Mouse (Mus musculus) adrenal gland, postnatal 36 days (tissue): Measurements from ENCODE around the gene Fnip2. TPM values are rescaled to one million over a fixed set of nuclear protein-coding genes. Genes with fewer than 3 reads are reported as not detected.
A peak's percentile ranks its signal among the peaks of the same experiment; 100 is the strongest.

Experiments used
- DNase-seq, 2 experiments: peaks; one replicate each; pipeline ENCODE4 v3.0.0; 2021; ENCODE audit warnings: mixed read lengths in 1 of 2
- total RNA-seq, 2 experiments: library from RNA; stranded (reverse); gene quantifications; 2 replicates each; pipeline ENCODE4 v1.2.3; 2021

Fnip2 gene
- total RNA-seq, 2 experiments from 2014 or later, result 8.2 to 8.6 TPM

DNA sequence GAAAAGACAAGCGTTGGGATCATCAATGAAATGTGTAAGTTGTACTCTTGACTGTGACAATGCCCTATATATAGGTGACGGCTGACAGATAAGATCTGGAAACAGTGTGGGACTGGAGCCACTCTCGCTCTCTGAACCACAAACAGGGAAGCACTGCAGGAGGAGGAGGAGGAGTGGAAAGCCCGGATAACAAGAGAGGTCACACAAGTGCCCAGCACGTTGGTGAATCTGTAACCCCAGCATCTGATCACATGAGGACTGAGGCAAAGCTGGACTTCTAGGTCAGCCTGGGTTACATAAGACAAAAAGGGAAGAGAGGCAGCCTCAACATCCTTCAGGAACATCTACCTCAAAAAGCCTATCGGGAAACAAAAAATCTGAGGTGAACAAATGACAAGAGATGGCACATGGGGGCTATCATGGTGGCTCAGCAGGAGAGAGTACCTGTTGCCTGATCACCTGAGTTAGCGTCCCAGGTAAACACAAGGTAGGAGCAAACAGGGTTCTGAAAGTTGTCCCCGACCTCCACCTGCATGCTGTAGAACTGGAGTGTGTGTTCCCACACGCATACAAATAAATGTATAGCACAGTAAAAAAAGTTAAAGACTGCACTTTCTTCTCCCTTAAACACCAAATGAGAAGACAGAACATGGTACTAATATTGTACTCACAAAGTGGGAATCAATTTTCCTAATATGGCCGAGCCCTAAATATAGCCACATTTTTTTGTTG, 2.6 kb downstream of the Fnip2 start:
- no peak for DNase-seq

DNA sequence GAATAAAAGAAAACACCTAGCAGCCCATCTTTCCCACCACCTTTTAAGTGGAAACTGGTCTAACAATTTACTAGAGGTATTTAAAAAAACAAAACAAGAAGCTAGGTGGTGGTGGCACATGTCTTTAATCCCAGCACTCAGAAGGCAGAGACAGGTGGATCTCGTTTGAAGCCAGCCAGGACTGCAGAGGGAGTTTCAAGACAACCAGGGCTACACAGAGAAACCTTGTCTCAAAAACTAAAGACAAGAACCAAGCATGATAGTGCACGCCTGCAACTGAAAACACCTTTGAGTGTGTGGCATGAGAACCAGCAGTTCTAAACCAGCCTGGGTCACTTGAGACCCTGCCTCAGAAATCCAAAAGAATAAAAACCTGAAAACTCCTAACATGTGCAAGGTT, 4.1 kb downstream of the Fnip2 start:
- no peak for DNase-seq

DNA sequence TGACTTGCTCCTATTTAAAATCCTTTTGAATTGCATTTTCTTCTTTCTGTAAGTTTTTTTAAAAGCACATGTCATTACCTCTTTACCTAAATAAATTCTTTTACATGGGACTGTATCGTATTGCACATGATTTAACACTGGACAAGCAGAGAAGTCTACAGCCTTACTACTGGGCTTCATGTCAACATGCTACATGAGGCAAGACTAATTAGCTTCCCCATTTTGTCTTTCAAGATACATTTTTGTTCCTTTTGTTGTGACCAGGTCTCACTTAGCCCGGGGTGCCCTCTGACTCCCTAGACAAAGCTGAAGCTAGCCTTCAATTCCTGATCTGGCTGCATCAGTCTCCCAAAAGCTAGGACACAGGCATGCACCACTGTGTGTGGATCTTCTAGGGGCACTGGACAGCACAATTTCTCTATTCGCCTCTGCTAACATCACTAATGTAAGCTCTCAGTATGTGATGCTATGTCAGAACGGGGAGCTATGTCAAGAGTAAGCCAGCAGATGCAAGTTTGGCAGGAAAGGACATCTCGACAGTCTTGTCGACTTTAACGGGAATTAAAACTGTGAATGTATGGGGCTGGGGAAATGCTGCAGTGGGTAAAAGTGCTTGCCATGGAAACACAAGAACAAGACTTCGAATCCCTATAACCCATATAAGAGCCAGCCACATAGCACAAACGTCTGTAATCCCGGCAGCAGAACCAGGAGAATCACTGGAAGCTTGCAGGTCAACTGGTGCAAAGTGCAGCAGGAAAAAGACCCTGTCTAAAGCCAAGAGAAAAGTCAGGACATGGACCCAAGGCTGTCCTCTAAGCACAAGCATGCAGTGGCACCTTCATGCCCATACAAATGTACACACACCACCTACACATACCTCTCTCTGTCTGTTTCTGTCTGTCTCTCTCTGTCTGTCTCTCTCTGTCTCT, 5.5 kb downstream of the Fnip2 start:
- no peak for DNase-seq

DNA sequence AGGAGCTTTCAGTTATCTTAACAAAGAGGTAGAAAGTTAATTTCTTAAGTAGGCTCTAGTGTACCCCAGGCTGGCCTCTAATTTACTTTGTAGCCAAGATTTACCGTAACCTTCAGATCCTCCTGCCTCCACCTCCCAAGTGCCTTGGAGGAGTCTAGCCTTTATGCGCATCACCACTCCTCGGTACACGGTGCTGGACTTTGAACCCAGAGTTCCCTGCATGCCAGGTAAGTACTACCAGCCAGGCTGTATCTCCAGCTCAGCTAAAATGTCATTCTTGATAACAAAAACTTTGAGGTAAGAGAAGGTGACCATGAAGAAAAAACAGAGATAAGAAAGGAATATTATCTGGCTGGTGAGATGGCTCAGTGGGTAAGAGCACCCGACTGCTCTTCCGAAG, 7.0 kb downstream of the Fnip2 start:
- DNase-seq, result no peak

DNA sequence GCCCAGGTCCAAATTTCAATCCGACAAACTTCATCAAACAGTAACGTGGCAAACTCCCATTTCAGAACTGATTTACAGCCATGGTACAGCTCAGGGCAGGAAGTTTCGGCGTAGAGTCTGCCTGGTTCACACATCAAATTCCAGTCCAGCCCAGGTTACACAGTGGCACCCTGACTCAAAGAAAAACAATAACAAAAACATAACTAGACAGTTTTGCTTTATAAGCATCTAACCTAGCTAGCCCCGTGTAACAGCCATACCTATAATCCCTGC, 7.9 kb downstream of the Fnip2 start:
- no peak for DNase-seq

DNA sequence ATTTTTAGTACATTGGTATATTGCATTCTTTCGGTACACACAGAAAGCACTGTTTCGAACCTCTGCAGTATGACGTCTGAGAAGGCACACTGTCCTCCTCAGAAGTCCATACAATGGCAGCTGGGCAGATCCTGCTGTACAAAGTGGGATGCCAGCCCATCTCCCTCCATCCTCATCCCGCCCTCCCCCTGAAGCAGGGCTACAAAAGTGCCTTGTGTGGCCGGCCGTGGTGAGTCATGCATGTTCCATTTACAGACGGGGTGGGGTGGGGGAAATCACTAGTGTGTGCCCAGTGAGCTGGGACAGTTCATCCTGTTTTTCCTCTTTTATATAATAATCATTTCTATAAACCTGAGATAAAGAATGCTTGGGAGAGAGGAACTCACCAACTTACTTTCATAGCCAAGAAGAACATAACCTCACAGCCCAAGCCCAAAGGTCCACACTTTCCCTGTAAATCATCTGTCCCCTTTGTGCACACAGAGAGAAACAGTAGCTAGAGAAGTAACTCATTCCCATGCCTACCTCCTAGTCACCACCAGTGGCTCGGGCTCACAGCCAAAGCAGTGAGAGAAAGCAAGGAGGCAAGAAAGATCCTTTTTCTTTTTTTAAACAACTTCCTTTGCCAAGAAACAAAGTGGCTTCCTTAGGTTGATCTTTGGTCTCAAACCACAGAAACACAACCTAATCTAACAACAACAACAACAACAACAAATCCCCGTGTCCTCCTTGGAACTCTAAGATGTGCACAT, 8.4 kb downstream of the Fnip2 start:
- DNase-seq, result peak; percentile 35 to 51

DNA sequence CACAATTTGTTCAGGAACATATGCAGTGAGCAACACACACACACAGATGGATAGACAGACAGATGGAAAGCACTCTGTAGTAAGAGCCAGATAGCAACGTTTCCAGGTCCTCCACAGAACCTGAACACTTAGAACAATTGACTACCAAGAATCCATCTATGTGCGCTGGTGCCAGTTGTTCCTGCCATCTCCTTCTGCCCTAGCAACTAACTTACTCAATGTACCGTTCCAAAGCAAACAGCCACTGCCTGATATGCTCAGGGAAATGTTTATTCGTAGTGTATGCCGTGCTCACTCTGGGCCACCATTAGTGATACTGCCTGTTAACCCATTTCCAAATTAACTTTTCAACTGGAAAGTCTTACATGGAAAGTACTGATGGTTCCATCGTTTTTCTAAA, 12.5 kb downstream of the Fnip2 start:
- DNase-seq, result no peak

DNA sequence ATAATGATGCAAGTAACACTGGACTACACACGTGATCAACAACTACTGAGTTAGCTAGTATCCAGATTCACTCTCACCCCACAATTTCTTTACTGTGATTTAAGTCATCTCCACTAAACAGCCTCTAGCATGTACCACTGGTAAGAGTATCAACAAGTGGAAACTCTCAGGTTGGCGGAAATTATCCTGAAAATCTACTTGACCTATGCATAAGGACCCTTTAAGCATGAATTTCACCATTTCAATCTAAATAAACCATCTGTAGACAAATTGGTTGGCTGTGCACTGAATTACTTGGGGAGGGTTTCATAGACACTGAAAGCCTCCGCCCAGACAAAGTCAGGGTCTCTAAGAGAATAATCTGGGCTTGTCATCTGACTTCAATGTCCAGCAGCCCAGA, 13.8 kb downstream of the Fnip2 start:
- DNase-seq, result no peak

DNA sequence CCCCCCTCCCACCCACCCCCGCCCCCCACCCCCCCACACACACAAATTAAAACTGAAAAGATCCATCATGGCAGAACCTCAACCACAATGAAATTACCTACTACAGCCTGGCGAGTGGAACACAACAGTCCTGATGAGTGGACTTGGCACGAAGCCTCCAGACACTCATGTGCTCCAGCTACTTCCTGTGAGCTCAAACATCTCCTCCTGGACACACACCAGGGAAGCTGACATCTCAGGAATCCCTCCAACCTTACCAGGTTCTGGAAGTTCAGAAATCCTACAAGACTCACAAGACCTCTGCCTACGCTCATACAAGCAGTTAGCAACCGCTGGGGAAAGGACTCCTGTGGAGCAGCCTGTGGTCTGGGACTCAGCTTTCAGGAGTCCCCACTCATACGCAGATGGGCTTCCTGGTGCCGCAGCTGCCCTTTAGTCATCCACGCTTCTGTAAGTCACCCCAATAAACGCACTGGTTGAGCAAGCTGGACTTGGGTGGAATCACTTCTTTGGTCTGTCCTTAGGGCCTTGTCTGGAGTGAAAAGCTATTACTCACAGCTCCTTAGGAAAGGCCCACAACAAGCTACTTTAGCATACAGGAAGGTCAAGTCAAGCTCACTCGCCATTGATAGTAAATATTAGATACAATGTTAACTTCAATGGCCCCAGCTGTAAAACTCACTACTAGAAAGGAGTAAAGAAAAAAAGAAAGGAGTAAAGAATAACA, 15.6 kb downstream of the Fnip2 start:
- DNase-seq, result no peak

DNA sequence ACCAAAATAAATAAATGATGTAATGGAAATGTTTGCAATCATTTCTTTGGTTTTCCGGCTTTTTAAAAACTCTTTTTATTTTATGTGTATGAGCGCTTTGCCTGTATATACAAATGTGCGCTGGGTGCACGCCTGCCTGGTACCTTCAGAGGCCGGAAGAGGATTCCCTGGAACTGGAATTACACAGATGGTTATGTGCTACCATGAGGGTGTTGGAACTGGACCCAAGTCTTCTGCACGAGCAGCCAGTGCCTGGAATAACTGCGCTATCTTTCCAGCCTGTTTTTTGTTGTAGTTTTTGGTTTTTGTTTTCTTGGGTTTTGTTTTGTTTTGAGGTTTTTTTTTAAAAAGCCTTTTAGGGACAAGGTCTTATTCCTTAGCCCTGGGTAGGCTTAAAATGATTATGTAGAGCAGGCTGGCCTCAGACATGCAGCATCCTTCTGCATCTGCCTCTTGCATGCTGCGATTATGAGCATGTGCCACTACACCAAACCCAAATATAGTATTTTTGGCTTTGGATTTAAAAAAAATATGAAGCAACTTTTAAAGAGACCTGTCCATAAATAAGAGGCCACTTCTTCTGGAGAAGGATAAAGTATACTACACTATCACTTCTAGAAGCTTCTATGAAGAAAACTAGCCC, 17.7 kb downstream of the Fnip2 start:
- no peak for DNase-seq

DNA sequence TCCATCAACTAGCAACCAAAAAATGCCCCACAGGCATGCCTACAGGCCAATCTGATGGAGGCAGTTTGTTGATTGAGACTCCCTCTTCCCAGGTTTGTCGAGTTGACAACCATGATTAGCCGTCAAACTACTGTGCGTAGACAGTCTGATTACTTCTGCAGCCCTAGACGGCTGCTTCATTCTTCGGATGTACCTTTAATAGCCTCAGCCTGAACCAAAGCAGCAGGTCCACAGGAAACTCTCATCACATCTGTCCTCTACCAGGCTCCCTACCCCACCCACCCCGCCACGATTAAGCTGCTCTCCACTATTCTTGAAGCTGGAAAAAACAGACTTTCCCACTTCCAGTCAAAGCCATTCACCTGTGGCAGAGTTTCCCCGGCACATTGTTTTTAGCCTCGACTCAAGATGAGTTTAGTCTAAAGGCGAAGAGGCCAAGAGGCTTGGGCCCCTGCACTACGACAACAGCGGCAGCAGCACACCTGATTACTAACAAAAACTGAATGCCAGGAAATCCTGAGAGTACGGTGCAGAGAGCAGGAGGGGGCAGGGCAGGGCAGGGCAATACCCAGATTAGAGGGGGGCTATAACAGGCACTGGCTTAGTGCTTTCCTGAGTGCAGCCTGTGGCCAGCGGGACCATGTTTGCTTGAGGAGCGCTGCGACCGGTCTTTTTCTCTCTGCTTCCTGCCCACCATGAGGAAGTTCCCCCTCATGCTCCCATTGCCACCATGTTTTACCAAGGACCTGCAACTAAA, 18.7 kb downstream of the Fnip2 start:
- DNase-seq, result no peak

DNA sequence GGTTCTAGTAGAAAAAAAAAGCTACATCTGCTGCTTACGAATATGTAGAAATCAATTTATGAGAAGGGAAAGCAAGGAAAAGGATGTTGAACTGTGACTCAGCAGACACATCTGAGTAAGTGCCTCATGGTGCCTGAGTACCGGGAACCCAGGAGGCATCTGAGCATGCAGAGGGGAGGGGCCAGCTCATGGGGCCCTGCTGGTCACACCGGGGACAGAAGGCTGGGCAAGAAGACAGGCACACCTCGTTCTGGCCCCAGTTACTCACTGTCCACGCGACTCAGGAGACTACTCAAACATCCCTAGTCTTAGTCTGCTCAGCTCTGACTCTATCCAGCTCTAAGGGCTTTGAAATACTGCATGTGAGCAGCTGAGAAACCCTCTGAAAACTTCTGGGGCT, 25.0 kb downstream of the Fnip2 start:
- DNase-seq, result peak in 1 of 2 experiments; percentile 49

DNA sequence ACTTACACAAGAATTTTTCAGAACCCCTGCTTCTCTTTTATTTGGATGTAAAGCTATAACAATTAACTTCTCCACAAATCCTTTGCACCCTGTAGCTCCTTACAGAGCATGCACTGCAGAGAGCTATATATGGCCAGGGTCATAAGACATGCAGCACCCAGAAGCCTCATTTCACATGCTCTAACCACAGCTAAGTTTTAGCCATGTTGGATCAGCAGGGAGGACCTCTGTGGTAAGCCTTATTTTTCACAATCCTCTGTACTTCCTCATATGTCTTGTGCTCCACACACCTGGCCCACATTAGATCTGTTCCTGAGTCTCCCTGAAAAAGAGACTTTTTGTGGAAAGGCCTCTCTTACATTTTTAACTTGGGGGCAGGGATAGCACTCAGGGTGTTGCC, 27.9 kb downstream of the Fnip2 start:
- no peak for DNase-seq

DNA sequence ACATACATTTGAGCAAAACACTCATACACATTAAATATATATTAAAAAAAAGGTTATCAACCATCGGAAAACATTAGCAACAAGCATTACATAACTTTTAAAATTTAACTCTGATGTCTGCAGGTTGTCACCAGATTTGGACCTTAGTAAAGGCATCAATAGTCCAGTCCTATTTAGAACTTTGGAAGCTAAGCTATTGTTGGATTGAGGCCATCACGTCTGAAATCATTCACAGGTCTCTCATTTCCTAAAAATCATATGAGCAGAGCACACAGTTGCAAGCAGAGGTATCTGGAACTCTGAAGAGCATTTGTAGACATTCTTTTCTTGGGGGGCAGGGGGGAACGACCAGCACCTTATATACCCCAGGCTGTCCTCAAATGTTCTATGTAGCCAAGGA, 28.5 kb downstream of the Fnip2 start:
- DNase-seq, result no peak

DNA sequence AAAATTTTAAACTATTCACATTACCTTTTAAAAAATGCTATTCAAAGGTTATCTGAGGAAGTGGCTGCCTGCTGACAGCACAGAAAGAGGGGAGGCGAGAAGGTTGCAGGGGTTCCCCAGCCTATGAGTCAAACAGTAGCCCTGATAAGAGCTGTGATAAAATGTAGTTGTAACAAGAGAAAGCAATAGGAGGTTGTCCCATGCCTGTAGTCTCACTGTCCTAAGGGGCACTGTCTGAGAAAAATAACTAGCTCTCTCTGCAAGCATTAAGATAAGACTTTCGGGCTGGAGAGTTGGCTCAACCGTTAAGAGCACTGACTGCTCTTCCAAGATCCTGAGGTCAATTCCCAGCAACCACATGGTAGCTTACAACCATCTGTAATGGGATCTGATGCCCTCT, 29.3 kb downstream of the Fnip2 start:
- DNase-seq, result no peak

DNA sequence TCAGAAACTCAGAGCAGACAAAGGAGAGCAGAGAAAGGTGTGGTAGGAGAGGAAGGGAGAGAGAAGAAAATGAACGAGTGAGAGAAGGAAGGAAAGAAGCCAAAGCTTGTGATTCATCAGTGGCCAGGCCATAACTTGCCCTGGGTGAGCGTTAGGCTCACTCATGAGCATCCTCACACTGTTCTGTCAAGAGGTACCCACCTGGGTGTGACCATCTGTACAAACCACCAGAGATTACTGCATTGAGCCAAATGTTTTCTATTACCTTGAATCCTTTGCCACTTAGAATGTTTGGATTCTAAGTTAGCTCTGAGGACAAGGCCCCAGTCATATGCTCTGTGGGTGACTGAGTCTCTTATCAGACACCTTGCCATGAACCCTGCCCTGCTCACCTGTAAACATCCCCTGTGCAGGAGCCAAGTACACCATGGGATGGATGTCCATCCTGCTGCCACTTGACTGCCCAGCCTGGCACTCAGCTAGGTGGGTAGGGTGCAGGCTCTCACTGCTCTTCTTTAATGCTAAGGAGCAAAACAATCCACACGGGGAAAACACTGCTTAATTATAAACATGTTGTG, 29.9 kb downstream of the Fnip2 start:
- no peak for DNase-seq

DNA sequence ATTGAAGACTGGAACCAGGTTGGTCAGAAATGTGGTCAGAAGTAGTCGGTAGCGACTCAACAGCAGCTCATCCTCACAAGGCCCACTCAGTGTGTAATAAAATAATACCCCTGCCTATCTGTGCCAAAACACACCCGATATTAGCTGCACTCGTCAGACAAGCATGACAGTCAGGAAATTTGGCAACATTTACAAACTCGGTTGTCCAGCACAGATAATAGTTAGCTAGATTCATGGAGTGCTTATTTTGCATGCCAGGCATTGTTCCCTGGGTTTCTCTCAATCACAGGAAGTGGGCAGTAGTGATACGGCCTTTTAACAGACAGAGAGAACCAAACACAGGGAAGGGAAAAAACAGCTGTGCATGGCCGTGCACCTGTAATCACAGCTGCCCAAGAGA, 30.6 kb downstream of the Fnip2 start:
- no peak for DNase-seq

DNA sequence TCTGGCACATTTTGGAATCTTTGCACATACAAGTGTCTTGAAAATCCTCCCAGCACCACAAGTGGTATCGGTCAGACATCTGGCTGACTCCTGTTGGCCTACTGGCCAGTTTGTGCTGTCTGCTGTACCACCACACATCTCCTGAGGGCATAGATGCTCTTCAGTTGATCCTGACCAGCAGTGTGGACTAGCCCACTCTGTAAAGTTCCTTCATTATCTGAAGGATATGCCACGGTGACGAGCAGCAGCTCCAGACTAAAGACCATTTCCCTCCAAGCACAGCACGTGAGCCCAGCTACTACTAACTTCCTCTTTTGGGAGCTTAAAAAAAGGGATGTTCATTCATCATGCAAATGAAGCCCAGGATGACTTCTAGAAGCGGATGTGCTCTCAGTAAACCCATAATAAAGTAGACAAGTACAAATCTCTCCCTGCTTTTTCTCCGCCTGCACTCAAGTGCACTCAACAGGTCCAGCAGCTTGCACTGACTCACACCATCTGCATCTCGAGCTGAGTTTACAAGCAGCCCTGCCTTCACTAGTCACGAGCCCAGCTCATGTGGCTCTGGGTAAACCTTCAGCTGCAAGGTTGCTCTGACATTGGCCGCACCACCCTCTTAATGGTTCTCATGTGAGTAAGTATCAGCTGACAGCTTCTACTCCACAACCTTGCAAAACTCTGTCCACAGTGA, 35.9 kb downstream of the Fnip2 start:
- peak; percentile 17 to 70 for DNase-seq

DNA sequence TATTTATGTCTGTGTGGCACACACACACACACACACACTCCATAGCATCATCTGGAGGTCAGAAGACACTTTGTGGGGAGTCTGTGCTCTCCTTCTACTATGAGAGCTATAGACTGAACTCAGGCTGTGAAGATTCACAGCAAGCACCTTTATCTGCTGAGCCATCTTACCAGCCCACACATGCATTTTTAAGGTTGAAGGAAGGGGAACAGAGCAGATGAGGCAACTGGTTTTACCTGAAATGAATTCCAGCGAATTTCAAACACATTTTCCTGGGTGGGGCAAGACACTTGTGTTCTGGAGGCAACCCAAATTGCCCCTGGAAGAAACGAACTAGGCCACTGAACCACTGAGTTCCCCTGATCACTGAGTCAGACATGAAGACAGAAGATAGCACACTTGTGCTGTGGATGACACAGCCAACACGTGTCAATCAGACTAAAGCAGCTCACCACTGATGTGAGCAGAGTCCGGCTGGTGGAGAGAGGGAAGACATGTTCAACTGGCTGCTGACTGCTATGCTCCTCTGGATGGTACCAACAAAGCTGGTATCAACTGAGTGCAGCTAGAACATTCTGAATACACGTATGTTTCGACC, 38.0 kb downstream of the Fnip2 start:
- no peak for DNase-seq

DNA sequence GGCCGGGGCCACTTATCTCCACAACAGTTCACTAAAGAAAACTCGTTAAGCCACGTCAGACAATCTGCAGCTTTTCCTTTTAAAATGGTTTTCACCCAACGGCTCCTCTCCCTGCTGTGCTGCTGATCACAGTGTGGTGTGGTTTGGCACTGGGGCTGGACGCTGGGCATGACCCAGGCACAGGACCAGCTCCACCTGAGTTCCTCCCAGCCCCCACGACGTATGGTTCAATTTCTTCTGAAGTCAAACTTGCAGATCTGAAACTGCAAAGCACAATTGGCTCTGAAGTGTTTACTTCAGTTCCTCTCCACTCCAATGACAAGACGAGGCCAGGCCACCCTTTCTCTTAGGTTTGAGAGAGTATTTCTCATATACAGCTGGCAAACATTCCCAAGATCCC, 39.1 kb downstream of the Fnip2 start:
- no peak for DNase-seq
